Mouse (Mus musculus): Measurements from ENCODE around the gene Spatc1l. TPM values are rescaled to one million over a fixed set of nuclear protein-coding genes. Genes with fewer than 3 reads are reported as not detected.

The Spatc1l gene
- polyA plus RNA-seq, 1 experiment from 2014 or later, result not detected

DNA sequence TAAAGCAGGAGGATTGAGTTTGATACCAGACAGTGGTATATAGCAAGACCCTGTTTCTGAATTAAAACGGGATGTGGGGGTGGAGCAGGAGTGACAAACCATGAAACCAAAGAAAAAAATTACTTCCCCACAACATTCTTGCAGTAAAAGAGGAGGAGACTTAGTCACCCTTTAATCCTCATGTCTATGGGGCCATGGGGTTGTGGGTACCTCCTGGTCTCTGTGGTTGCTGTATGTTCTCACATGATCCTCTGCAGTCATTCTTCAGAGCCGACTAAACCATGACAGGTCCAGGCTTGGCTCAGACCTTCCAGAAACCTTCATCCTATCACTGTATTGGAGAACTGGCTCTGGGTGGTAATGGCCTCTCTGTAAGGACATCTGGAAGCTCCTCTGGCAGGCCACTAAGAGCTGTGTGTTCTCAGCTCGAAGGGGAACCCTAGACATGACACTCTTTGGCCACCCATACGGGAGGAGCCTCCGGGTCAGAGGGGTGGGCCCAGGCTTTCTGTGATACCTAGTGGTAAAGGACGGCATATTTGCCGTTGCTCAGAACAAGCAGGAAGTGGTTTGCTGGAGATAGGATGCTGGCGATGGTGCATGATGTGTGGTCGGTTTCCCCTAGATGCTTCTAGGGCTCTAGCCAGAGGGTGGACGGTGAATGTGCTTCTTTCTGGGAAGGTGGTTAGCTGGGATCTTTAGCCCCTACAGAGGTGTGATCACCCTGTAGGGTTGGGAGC, 19.3 kb upstream of the Spatc1l start:
- H3K27ac ChIP-seq (ENCODE audit: low read depth, low read length), result no peak overlapping the region
- no peak overlapping the region for H3K4me2 ChIP-seq (ENCODE audit: low read length)
- ATAC-seq (no peak), DNase-seq (ENCODE audit: low spot score) (no peak)
- H3K4me3 ChIP-seq (ENCODE audit: low read depth, low read length), result no peak overlapping the region
- 91% methylated on average over 10 of the region's 10 CpGs for WGBS
- H3K9ac ChIP-seq (ENCODE audit: low read length), result no peak overlapping the region
- H3K27me3 ChIP-seq (replicated peaks; ENCODE audit: control insufficient read depth, insufficient read depth, low read length), result no peaks in the 10 kb centered on the region
- H3K9me3 ChIP-seq (replicated peaks; ENCODE audit: control insufficient read depth, low read length), result no peaks in the 10 kb centered on the region
- peaks cover 99% of the 10 kb centered on the region for H3K36me3 ChIP-seq (ENCODE audit: control insufficient read depth, insufficient read depth, low read length)
- H3K4me1 ChIP-seq (ENCODE audit: control insufficient read depth, insufficient read depth, low read length), result no peaks in the 10 kb centered on the region

DNA sequence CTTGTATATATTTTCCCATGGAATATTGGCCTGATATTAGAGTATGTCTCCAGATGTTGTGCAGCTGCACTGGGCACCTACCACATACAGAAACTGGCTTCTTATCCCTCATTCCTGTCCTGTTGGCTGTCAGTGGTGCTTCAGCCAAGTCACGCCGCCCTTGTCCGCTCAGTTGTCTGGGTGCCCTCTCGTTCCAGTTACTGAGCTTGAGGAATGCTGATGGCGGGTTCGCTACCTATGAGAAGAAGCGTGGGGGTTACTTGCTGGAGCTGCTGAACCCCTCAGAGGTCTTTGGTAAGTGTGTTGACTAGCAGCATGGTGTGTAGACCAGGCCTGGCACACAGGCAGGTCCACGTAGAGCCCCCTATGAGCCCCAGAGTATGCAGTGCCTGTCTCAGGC, 15.5 kb upstream of the Spatc1l start:
- Histone ChIP-seq H3K9me3 (replicated peaks; ENCODE audit: control insufficient read depth, low read length) (no peaks in the 10 kb centered on the region), H3K4me3 (ENCODE audit: low read depth, low read length) (no peak overlapping the region), H3K9ac (ENCODE audit: low read length) (no peak overlapping the region), H3K27me3 (replicated peaks; ENCODE audit: control insufficient read depth, insufficient read depth, low read length) (no peaks in the 10 kb centered on the region), H3K4me2 (ENCODE audit: low read length) (no peak overlapping the region), H3K4me1 (ENCODE audit: control insufficient read depth, insufficient read depth, low read length) (no peaks in the 10 kb centered on the region), H3K36me3 (ENCODE audit: control insufficient read depth, insufficient read depth, low read length) (peaks cover 99% of the 10 kb centered on the region), H3K27ac (ENCODE audit: low read depth, low read length) (no peak overlapping the region)
- WGBS, result 93% methylated on average over 8 of the region's 8 CpGs
- DNase-seq (ENCODE audit: low spot score), result no peak
- no peak for ATAC-seq

DNA sequence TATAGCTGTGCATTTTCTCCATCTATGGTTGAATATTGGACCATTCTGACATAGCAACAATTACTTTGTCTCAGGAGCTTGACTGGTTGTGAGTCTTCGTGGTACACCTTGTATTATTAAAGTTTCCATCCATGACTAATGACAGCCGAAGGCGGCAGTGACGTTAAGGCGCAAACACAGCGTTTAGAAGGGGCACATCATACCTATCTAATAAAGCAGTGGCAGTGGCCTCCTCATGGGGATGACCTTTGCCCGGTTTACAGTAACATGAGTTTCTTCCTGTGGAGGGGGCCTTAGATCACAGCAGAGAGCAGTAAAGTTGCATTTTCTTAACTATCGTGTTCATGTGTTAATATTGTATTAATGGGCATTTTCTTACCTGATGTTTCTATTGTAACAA, 13.9 kb upstream of the Spatc1l start:
- no peak overlapping the region for H3K4me3 ChIP-seq (ENCODE audit: low read depth, low read length)
- no peaks in the 10 kb centered on the region for H3K9me3 ChIP-seq (replicated peaks; ENCODE audit: control insufficient read depth, low read length)
- H3K27me3 ChIP-seq (replicated peaks; ENCODE audit: control insufficient read depth, insufficient read depth, low read length), result no peaks in the 10 kb centered on the region
- peaks cover 99% of the 10 kb centered on the region for H3K36me3 ChIP-seq (ENCODE audit: control insufficient read depth, insufficient read depth, low read length)
- 95% methylated on average over 8 of the region's 8 CpGs for WGBS
- DNase-seq (ENCODE audit: low spot score), result no peak
- no peak overlapping the region for H3K27ac ChIP-seq (ENCODE audit: low read depth, low read length)
- H3K4me1 ChIP-seq (ENCODE audit: control insufficient read depth, insufficient read depth, low read length), result no peaks in the 10 kb centered on the region
- H3K9ac ChIP-seq (ENCODE audit: low read length), result no peak overlapping the region
- H3K4me2 ChIP-seq (ENCODE audit: low read length), result no peak overlapping the region
- no peak for ATAC-seq

DNA sequence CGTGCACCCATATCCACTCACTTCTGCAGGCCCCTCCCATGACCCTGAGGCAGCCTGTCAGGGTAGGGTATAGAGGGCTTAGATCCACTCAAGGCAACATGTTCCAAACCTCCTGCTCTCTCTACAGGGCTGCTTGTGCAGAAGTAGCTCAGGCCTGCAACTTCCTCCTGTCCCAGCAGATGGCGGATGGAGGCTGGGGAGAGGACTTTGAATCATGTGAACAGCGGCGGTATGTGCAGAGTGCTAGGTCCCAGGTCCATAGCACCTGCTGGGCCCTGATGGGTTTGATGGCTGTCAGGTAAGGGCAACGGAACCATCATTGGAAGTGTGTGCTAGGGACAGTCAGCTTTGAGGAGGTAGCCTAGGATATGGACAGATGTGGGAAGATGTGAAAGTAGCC, 11.6 kb upstream of the Spatc1l start:
- H3K4me3 ChIP-seq (ENCODE audit: low read depth, low read length), result no peak overlapping the region
- no peak overlapping the region for H3K9ac ChIP-seq (ENCODE audit: low read length)
- no peaks in the 10 kb centered on the region for H3K4me1 ChIP-seq (ENCODE audit: control insufficient read depth, insufficient read depth, low read length)
- no peaks in the 10 kb centered on the region for H3K27me3 ChIP-seq (replicated peaks; ENCODE audit: control insufficient read depth, insufficient read depth, low read length)
- no peaks in the 10 kb centered on the region for H3K9me3 ChIP-seq (replicated peaks; ENCODE audit: control insufficient read depth, low read length)
- no peak for ATAC-seq
- 92% methylated on average over 5 of the region's 5 CpGs for WGBS
- H3K4me2 ChIP-seq (ENCODE audit: low read length), result no peak overlapping the region
- DNase-seq (ENCODE audit: low spot score), result no peak
- no peak overlapping the region for H3K27ac ChIP-seq (ENCODE audit: low read depth, low read length)
- peaks cover 97% of the 10 kb centered on the region for H3K36me3 ChIP-seq (ENCODE audit: control insufficient read depth, insufficient read depth, low read length)

DNA sequence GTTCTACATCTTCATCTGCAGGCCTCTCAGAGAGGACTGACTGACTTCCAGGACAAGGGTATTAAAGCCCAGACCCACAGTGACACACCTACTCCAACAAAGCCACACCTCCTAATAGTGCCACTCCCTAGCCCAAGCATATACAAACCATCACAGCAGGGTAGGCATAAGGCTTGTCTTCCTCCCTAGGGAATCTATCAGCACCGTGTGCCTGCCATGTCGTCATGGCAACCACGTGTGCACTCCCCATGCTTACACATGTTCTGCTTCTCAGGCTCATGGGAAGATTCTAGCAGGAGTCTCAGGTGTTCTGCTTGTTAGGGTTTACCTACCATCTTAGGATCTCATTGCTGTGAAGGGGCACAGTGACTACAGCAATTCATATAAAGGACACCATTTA, 10.5 kb upstream of the Spatc1l start:
- H3K4me2 ChIP-seq (ENCODE audit: low read length), result no peak overlapping the region

DNA sequence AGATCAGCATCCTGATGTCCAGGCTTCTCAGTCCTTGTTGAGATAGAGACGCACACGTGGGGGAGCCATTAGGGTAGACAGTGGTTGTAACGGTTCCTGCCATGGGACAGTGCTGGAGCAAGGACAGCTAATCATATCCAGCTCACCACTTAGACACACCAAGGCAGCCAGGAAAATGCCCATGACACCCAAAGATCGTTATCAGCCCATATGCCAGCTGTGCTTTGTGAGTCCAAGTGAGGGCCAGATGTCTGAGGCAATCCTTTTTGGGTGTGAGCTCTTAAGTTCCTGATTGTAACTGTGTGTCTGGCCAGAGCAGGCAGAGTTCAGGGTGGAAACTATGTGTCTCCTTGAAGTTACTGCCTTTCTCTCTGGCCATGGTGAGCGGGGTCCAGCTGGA, 8.0 kb upstream of the Spatc1l start:
- H3K27ac ChIP-seq (ENCODE audit: low read depth, low read length), result no peak overlapping the region
- DNase-seq (ENCODE audit: low spot score), result no peak
- H3K27me3 ChIP-seq (replicated peaks; ENCODE audit: control insufficient read depth, insufficient read depth, low read length), result no peaks in the 10 kb centered on the region
- no peak for ATAC-seq
- H3K4me2 ChIP-seq (ENCODE audit: low read length), result no peak overlapping the region
- H3K36me3 ChIP-seq (ENCODE audit: control insufficient read depth, insufficient read depth, low read length), result peaks cover 69% of the 10 kb centered on the region
- WGBS, result 91% methylated on average over 5 of the region's 5 CpGs
- H3K9ac ChIP-seq (ENCODE audit: low read length), result no peak overlapping the region
- H3K9me3 ChIP-seq (replicated peaks; ENCODE audit: control insufficient read depth, low read length), result no peaks in the 10 kb centered on the region
- H3K4me3 ChIP-seq (ENCODE audit: low read depth, low read length), result no peak overlapping the region
- H3K4me1 ChIP-seq (ENCODE audit: control insufficient read depth, insufficient read depth, low read length), result no peaks in the 10 kb centered on the region

More for the DNA sequence above, 10.5 kb upstream of the Spatc1l start:
- no peaks in the 10 kb centered on the region for H3K27me3 ChIP-seq (replicated peaks; ENCODE audit: control insufficient read depth, insufficient read depth, low read length)
- no peak overlapping the region for H3K27ac ChIP-seq (ENCODE audit: low read depth, low read length)
- H3K36me3 ChIP-seq (ENCODE audit: control insufficient read depth, insufficient read depth, low read length), result peaks cover 92% of the 10 kb centered on the region
- no peaks in the 10 kb centered on the region for H3K9me3 ChIP-seq (replicated peaks; ENCODE audit: control insufficient read depth, low read length)
- DNase-seq (ENCODE audit: low spot score) (no peak), ATAC-seq (no peak)
- WGBS, result 71% methylated on average over 3 of the region's 3 CpGs
- H3K4me1 ChIP-seq (ENCODE audit: control insufficient read depth, insufficient read depth, low read length), result no peaks in the 10 kb centered on the region
- H3K4me3 ChIP-seq (ENCODE audit: low read depth, low read length), result no peak overlapping the region
- no peak overlapping the region for H3K9ac ChIP-seq (ENCODE audit: low read length)

DNA sequence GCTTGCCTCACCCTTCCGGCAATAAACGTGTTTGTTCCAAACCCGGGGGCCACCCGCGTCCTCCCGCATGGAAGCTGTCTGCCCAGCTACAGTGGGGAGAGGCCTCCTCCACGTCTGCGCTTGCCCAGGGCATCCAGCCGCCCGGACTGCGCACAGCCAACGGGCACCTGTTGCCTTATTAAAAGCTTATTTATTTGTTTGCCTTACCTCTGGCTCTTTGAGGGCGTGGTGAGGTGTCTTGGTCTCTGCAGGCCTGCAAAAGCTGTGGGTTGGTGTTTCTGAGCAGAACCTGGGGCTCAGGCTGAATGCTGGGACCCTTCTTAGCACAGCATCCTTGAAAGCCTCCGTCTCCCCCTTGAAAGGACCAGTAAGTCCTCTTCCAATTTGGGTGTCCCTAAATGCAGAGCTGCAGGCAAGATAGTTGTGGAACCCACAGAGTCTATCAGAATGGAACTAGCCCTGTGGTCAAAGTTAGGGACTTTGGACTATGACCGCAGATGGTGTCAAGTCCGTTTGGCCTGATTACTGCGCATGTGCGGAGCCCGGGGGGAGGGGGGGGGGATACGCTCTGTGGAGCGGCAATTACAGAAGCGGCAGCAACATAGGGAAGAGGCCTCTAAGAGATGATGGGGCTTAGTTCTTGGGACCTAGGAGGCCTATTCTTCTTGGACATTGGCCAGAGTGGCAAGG, 8.1 kb downstream of the Spatc1l start:
- Histone ChIP-seq H3K9ac (ENCODE audit: low read length) (no peak overlapping the region), H3K9me3 (replicated peaks; ENCODE audit: control insufficient read depth, low read length) (no peaks in the 10 kb centered on the region), H3K27ac (ENCODE audit: low read depth, low read length) (no peak overlapping the region), H3K4me3 (ENCODE audit: low read depth, low read length) (no peak overlapping the region), H3K36me3 (ENCODE audit: control insufficient read depth, insufficient read depth, low read length) (no peaks in the 10 kb centered on the region), H3K4me1 (ENCODE audit: control insufficient read depth, insufficient read depth, low read length) (no peaks in the 10 kb centered on the region), H3K4me2 (ENCODE audit: low read length) (no peak overlapping the region), H3K27me3 (replicated peaks; ENCODE audit: control insufficient read depth, insufficient read depth, low read length) (no peaks in the 10 kb centered on the region)
- DNase-seq (ENCODE audit: low spot score), result no peak
- ATAC-seq, result no peak
- WGBS, result 95% methylated on average over 22 of the region's 22 CpGs

DNA sequence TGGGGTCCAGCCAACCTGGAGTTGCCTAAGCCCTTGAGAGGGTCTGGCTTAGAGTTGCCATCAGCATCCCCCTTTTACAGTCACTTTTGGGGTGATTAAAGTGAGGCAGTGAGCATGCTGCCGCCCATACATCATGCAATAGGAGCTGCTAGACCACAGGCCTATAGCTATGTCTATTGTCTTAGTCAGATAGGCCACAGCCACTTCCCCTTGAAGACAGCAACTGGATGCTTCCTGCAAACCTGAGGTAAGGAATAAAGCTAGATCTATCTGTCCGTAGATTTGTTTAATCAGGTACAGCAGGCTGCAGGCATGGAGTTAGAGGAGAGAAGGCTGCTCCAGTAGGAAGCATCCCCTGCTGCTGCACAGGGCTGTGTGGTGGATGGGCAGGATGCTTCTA, 9.0 kb downstream of the Spatc1l start:
- DNase-seq (ENCODE audit: low spot score) (no peak), ATAC-seq (no peak)
- Histone ChIP-seq H3K27me3 (replicated peaks; ENCODE audit: control insufficient read depth, insufficient read depth, low read length) (no peaks in the 10 kb centered on the region), H3K36me3 (ENCODE audit: control insufficient read depth, insufficient read depth, low read length) (no peaks in the 10 kb centered on the region), H3K4me1 (ENCODE audit: control insufficient read depth, insufficient read depth, low read length) (no peaks in the 10 kb centered on the region), H3K9ac (ENCODE audit: low read length) (no peak overlapping the region), H3K4me3 (ENCODE audit: low read depth, low read length) (no peak overlapping the region), H3K27ac (ENCODE audit: low read depth, low read length) (no peak overlapping the region), H3K9me3 (replicated peaks; ENCODE audit: control insufficient read depth, low read length) (no peaks in the 10 kb centered on the region), H3K4me2 (ENCODE audit: low read length) (no peak overlapping the region)
- WGBS, result 70% methylated on average over 2 of the region's 2 CpGs

DNA sequence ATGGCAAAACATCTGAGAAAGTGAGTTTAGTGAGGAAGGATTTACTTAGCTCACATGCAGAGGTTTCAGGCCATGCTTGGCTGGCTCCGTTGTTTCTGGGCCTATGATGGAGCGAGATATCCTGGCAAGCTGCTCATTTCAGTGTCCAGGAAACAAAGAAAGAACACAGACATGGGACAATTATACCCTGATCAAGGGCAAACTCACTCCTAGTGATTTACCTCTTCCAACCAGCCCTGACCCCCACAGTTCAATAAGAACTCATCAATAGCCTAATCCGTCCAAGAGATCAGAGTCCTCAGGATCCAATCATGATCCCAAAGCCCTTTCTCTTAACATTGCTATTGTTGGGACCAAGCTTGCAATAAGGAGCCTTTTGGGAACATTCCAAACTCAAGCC, 10.1 kb downstream of the Spatc1l start:
- H3K27ac ChIP-seq (ENCODE audit: low read depth, low read length), result no peak overlapping the region
- WGBS, result 17% methylated on average over 3 of the region's 3 CpGs
- H3K27me3 ChIP-seq (replicated peaks; ENCODE audit: control insufficient read depth, insufficient read depth, low read length), result no peaks in the 10 kb centered on the region
- no peak overlapping the region for H3K9ac ChIP-seq (ENCODE audit: low read length)
- no peak for DNase-seq (ENCODE audit: low spot score)
- no peaks in the 10 kb centered on the region for H3K9me3 ChIP-seq (replicated peaks; ENCODE audit: control insufficient read depth, low read length)
- H3K36me3 ChIP-seq (ENCODE audit: control insufficient read depth, insufficient read depth, low read length), result no peaks in the 10 kb centered on the region
- no peak overlapping the region for H3K4me2 ChIP-seq (ENCODE audit: low read length)
- no peaks in the 10 kb centered on the region for H3K4me1 ChIP-seq (ENCODE audit: control insufficient read depth, insufficient read depth, low read length)
- ATAC-seq, result no peak
- H3K4me3 ChIP-seq (ENCODE audit: low read depth, low read length), result no peak overlapping the region
